Mouse (Mus musculus) ovary, postnatal 36 days (tissue): ENCODE results near the gene Spint1.

Source experiments
- DNase-seq: peaks from one replicate; pipeline ENCODE4 v3.0.0; 2022; ENCODE audit warnings: low spot score, mixed read lengths

The Spint1 gene

DNA sequence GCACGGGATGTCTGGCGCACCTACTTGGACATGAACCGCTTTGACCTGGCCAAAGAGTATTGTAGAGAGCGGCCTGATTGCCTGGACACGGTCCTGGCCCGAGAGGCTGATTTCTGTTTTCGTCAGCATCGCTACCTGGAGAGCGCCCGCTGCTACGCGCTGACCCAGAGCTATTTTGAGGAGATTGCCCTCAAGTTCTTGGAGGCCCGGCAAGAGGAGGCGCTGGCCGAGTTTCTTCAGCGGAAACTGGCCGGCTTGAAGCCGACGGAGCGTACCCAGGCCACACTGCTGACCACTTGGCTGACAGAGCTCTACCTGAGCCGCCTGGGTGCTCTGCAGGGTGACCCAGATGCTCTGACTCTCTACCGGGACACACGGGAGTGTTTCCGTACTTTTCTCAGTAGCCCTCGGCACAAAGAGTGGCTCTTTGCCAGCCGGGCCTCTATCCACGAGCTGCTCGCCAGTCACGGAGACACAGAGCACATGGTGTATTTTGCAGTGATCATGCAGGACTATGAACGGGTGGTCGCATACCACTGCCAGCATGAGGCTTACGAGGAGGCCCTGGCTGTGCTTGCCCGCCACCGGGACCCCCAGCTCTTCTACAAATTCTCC is 56.7 kb downstream of the Spint1 start:
- no peak for DNase-seq

DNA sequence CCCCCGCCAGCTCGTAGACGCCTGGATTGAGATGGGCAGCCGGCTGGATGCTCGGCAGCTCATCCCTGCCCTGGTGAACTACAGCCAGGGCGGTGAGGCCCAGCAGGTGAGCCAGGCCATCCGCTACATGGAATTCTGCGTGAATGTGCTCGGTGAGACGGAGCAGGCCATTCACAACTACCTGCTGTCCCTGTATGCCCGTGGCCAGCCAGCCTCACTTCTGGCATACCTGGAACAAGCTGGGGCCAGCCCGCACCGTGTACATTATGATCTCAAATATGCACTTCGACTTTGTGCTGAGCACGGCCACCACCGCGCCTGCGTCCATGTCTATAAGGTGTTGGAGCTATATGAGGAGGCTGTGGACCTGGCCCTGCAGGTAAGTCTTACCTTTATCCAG is 57.2 kb downstream of the Spint1 start:
- DNase-seq, result no peak

DNA sequence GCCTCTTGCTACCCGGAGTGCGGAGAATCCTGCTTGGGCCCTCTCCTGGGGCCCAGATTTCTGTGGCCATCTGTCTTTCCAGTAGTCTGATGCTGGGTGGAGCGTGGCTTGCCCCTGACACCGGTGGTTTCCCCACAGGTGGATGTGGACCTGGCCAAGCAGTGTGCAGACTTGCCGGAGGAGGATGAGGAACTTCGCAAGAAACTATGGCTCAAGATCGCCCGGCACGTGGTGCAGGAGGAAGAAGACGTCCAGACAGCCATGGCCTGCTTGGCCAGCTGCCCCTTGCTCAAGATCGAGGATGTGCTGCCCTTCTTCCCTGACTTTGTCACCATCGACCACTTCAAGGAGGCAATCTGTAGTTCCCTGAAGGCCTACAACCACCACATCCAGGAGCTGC is 59.6 kb downstream of the Spint1 start:
- no peak for DNase-seq

DNA sequence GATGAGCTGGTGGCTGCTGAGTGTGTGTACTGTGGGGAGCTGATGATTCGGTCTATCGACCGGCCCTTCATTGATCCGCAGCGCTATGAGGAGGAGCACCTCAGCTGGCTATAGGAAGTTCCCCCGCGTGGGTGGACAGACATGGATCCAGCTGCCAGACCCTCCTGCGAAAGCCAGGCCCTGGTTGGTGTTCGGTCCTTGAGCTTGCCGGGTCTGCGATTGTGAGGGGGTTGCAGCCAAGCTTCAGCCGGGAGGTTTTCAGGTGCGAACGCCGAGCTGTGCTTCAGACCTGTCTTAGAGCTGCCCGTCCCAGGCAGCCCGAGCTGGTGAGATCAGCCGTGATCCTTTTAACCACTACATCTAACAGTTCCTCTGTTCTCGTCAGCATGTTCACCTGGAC is 60.3 kb downstream of the Spint1 start:
- DNase-seq, result no peak

DNA sequence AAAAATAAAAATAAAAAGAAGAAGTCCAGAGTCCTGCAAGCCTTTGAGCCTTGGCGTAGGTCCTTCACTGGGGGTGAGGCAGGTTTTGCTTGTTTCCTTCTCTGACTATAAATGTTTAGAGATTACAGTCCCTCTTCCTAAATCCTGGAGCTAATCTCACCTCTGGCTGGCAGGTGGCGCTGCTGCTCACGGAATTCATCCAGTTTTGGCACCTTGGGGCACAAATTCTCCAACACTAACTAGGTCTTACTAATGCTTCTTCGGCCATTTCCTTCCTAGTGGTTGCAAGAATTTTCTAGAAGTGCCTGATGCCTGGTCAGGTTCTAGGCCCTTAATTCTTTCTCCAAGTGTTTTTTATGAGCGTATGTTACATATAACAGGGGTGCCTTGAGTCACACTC is 61.2 kb downstream of the Spint1 start:
- DNase-seq, result peak; percentile 64

DNA sequence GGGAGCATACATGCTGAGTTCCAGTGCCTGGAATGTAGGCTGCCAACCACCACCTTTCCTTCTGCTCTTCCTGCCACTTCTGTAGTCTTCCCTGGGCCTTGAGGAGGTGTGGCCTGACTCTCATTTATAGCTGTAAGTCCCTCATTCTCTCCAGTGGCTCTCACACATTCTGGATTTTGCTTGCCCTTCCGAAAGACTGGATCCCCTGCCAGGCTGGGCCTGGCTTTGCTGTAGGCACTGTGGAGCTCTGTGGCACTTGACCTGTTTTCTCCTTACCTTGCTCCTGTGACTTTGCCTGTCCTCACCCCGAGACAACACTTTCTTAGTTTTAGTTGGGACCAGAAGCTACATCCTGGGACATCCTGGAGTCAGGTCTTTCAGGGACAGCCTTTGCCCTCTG is 61.7 kb downstream of the Spint1 start:
- DNase-seq, result no peak
